Mouse (Mus musculus): ENCODE data around the gene 9430038I01Rik. TPM values are rescaled to one million over a fixed set of nuclear protein-coding genes. Genes with fewer than 3 reads are reported as not detected.

9430038I01Rik gene
- polyA plus RNA-seq, 1 experiment from 2014 or later: 8.0 TPM

DNA sequence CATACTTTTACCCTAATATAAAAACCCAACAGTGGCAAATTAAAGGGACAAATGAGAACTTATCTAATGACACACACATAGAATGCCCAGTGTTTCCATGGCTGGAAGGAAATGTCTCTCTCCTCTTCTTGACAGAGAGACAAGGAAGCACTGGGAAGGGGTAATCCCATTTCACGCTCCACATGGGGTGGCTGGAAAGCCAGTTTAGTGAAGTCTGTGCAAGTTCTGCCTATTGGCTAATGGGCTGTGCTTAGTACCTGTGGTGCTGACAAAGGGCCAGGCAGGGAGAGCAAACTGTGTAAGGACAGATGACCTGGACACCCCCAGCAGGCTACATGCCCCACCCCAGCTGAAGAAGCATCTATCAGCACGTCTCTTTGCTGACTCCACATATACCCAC, 40.4 kb downstream of the 9430038I01Rik start:
- ChIA-PET POLR2A (no interaction called here), CTCF (no interaction called here)
- DNase-seq (ENCODE audit: low read depth, low spot score) (no peak), ATAC-seq (no peak)
- no peaks in the 10 kb centered on the region for H3K27me3 ChIP-seq
- TF ChIP-seq CTCF (IDR thresholded peaks at IDR 0.05): no peak
- in situ Hi-C loops (cut with MboI; ENCODE audit: low pct_unique_long_range_greater_than_20kb): no loop called here

DNA sequence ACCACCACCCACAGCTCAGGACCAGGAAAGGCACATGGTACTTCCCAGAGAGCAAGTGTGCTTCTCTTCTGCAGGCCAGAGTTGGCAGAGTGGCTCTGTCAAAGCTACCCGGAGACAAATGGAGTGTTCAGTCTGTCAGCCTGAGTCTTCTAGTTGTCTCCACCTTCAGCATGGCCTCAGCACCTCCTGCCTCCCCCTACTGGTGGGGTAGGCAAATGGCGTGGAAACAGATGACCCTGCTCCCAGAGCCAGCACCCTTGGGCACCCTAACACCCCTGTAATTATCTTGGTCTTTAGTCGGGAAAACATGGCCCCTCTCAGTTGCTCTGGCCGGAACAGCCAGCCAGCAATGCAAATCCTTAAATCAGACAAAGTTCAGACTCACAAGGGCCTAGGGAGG, 43.8 kb downstream of the 9430038I01Rik start:
- TF ChIP-seq CTCF (IDR thresholded peaks at IDR 0.05): no peak
- no peak for DNase-seq (ENCODE audit: low read depth, low spot score)
- ChIA-PET CTCF (no interaction called here), POLR2A (no interaction called here)
- in situ Hi-C loops (cut with MboI; ENCODE audit: low pct_unique_long_range_greater_than_20kb): no loop called here
- no peak for ATAC-seq
- H3K27me3 ChIP-seq: no peaks in the 10 kb centered on the region

DNA sequence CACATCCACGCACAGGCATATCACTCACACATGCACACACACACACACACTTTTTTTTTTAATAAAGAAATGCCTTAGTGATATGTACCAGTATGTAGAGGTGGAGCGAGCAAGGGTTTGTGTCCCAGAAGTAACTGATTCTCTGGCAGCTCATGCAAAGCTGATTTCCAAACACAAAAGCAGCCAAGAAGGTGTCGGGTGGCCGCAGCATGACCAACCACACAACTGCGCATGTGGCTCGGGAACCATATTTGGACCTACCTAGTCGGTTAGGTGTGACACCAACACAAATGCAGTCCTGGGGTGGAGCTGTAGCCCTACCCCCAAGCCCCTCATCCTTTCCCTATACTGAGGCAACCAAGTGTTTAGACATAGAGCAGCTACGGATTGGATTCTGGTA, 45.5 kb downstream of the 9430038I01Rik start:
- TF ChIP-seq CTCF (IDR thresholded peaks at IDR 0.05): no peak
- H3K27me3 ChIP-seq: no peaks in the 10 kb centered on the region
- POLR2A ChIA-PET: interaction anchor here (0.5 kb wide), 1 partner anchor 484 kb away, joined by 3 read pairs; no protein-coding TSS in a partner anchor
- CTCF ChIA-PET: no interaction called here
- DNase-seq (ENCODE audit: low read depth, low spot score) (no peak), ATAC-seq (no peak)
- in situ Hi-C loops (cut with MboI; ENCODE audit: low pct_unique_long_range_greater_than_20kb): no loop called here

DNA sequence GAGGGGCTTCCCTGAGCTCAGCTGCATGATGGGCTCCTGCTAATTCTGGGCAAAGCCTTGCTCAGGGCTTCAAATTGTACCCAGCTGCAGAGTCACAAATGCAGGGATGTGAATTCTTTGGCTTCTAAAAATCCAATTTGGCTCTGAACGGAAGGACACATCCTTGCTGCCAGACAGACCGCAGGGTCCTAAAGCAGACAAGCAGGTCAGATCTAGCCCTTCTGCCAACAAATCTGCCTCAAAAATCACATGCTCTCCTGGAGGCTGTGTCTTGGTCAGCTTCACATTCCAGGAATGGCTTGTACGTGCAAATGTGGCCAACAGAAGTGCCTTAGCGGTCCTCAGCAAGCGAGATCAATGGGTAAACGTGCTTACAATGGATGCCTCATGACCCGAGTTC, 46.0 kb downstream of the 9430038I01Rik start:
- POLR2A ChIA-PET: no interaction called here
- no peak for TF ChIP-seq CTCF (IDR thresholded peaks at IDR 0.05)
- no peak for ATAC-seq
- in situ Hi-C loops (cut with MboI; ENCODE audit: low pct_unique_long_range_greater_than_20kb): no loop called here
- no peak for DNase-seq (ENCODE audit: low read depth, low spot score)
- CTCF ChIA-PET: no interaction called here
- no peaks in the 10 kb centered on the region for H3K27me3 ChIP-seq

DNA sequence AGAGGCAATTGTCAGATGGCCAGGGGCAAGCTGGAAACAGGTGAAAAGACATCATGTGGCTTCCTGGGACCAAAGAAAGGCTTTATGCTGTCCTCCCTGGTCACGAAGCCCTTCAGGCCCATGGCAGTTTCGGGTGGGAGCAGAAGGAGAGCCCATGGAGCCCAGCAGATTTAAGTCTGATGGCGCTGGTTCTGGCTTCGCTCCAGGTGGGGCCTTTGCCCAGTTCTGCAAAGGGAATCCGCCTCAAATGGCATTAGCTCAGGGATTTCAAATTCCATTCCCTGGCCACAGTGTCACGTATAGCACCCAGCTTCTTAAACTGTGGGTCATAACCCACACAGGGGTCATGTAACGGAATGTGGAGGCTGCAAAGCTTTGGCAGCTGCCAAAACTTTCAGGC, 63.7 kb downstream of the 9430038I01Rik start:
- in situ Hi-C loops (cut with MboI; ENCODE audit: low pct_unique_long_range_greater_than_20kb): no loop called here
- TF ChIP-seq CTCF (IDR thresholded peaks at IDR 0.05): no peak
- ChIA-PET POLR2A (interaction anchor here (0.5 kb wide), 1 partner anchor 12 kb away, joined by 3 read pairs; no protein-coding TSS in a partner anchor), CTCF (no interaction called here)
- no peak for ATAC-seq
- DNase-seq (ENCODE audit: low read depth, low spot score): no peak
- H3K27me3 ChIP-seq: no peaks in the 10 kb centered on the region

DNA sequence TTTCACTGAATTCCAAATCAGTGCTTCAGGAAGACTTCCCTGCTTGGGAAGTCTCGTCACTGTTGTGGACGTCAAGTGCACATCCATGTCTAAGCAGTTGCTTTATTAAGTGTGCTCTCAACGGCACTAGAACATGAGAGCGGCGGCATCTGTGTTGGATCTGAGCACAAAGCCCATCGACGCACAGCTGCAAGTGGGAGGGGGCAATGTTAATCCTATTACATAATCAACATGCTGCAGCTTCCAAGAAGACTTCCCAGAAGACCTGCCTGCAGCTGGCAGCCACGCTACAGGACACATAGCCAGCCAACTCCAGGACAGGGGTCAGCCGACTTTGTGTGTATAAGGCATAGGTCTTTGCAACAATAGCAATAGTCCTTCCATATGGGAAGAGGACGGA, 64.5 kb downstream of the 9430038I01Rik start:
- ATAC-seq: no peak
- no peak for TF ChIP-seq CTCF (IDR thresholded peaks at IDR 0.05)
- CTCF ChIA-PET: interaction anchor here (1.2 kb wide), 1 partner anchor 24 kb away, joined by 3 read pairs; no protein-coding TSS in a partner anchor
- POLR2A ChIA-PET: no interaction called here
- no peaks in the 10 kb centered on the region for H3K27me3 ChIP-seq
- in situ Hi-C loops (cut with MboI; ENCODE audit: low pct_unique_long_range_greater_than_20kb): no loop called here
- no peak for DNase-seq (ENCODE audit: low read depth, low spot score)

DNA sequence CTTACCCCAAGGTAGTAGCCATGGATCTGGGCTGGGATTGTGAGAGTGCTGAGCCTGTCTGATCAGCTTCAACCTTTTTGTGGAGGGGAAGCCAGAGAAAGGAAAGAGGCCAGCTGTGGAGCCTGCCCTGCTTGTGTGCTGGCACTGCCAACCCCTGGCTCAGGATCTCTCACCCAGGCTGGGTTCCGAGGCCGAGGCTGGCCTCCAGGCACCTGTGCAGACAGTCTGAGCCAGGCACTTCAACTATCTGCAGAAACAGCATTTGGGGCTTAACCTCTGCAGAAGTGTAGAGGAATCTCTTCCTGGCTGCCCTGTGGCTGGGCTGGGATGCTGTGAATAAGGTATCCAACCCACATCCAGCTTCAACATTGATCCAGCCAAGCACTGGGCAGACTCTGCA, 76.6 kb downstream of the 9430038I01Rik start:
- H3K27me3 ChIP-seq: no peaks in the 10 kb centered on the region
- no peak for TF ChIP-seq CTCF (IDR thresholded peaks at IDR 0.05)
- DNase-seq (ENCODE audit: low read depth, low spot score): no peak
- ChIA-PET POLR2A (no interaction called here), CTCF (interaction anchor here (1.3 kb wide), 1 partner anchor 13 kb away, joined by 4 read pairs; no protein-coding TSS in a partner anchor)
- ATAC-seq: no peak
- in situ Hi-C loops (cut with MboI; ENCODE audit: low pct_unique_long_range_greater_than_20kb): no loop called here

Other genes with a start within 250 kb of the 9430038I01Rik start
- gene Ebf3, start 96.3 kb downstream of the 9430038I01Rik start, polyA plus RNA-seq (2021): 0.86 TPM
- gene Glrx3, start 26.9 kb upstream of the 9430038I01Rik start, polyA plus RNA-seq (2021): 133 TPM